Mouse (Mus musculus) heart, embryonic 10.5 days (tissue): ENCODE measurements around the gene Depdc7. TPM values are rescaled to one million over a fixed set of nuclear protein-coding genes. Genes with fewer than 3 reads are reported as not detected.

ENCODE experiments used
- DNase-seq: peaks from one replicate; pipeline ENCODE4 v3.0.0-alpha.2; 2017; ENCODE audit warnings: low spot score
- H3K27ac ChIP-seq: fragments of 300-500 bp; sonication (generic); 2 replicates; pipeline ENCODE4 v1.5.1; 2016; ENCODE audit warnings: mild to moderate bottlenecking
- H3K27me3 ChIP-seq: fragments of 300-500 bp; sonication (generic); 2 replicates; pipeline ENCODE4 v1.6.1; 2016; ENCODE audit warnings: mild to moderate bottlenecking; ENCODE audit not compliant: poor library complexity, insufficient read depth, severe bottlenecking
- H3K36me3 ChIP-seq: fragments of 300-500 bp; sonication (generic); 2 replicates; pipeline ENCODE4 v1.6.1; 2016; ENCODE audit warnings: mild to moderate bottlenecking, moderate library complexity
- H3K4me1 ChIP-seq: fragments of 300-500 bp; sonication (generic); 2 replicates; pipeline ENCODE4 v1.6.1; 2016; ENCODE audit warnings: mild to moderate bottlenecking
- H3K4me3 ChIP-seq: fragments of 300-500 bp; sonication (generic); 2 replicates; pipeline ENCODE4 v1.5.1; 2016; ENCODE audit warnings: mild to moderate bottlenecking, moderate library complexity
- H3K9me3 ChIP-seq: fragments of 300-500 bp; sonication (generic); 2 replicates; pipeline ENCODE4 v1.6.1; 2016; ENCODE audit warnings: mild to moderate bottlenecking, moderate library complexity
- WGBS: fragments of 180-500 bp; shearing (Covaris S2); methylation state at CpG from one replicate; pipeline ENCODE4 v1.1.7; 2016; 5-methylcytosine and 5-hydroxymethylcytosine counted together
- polyA plus RNA-seq: library from polyadenylated mRNA; unstranded; fragments of >200 nt; fragmentation: Nextera tagmentation; extraction: Ambion mirVana; gene quantifications from 2 replicates; pipeline ENCODE4 v1.2.1, GENCODE M21; 2016

Depdc7 gene
- polyA plus RNA-seq, 1 experiment from 2014 or later = 5.5 TPM

GRCm38 (mm10) chr2:104740248-104740949 is 2.3 kb downstream of the Depdc7 start:
- Histone ChIP-seq H3K27ac (no peak overlapping the region), H3K27me3 (peaks cover 33% of the 10 kb centered on the region), H3K4me3 (no peak overlapping the region), H3K9me3 (no peaks in the 10 kb centered on the region), H3K4me1 (peaks cover 10% of the 10 kb centered on the region), H3K36me3 (no peaks in the 10 kb centered on the region)
- DNase-seq = no peak
- WGBS = 57% methylated on average over 7 of the region's 7 CpGs

- H3K27ac ChIP-seq = no peak overlapping the region
- WGBS = 90% methylated on average over 2 of the region's 2 CpGs
- peaks cover 10% of the 10 kb centered on the region for H3K4me1 ChIP-seq
- peaks cover 33% of the 10 kb centered on the region for H3K27me3 ChIP-seq
- no peak overlapping the region for H3K4me3 ChIP-seq
- H3K36me3 ChIP-seq = no peaks in the 10 kb centered on the region
- no peaks in the 10 kb centered on the region for H3K9me3 ChIP-seq
- no peak for DNase-seq
Observed at GRCm38 (mm10) chr2:104739691-104740090, 3.0 kb downstream of the Depdc7 start.

GRCm38 (mm10) chr2:104736241-104736640 is 6.4 kb downstream of the Depdc7 start:
- H3K4me3 ChIP-seq = no peak overlapping the region
- no peak for DNase-seq
- no peaks in the 10 kb centered on the region for H3K36me3 ChIP-seq
- H3K4me1 ChIP-seq = no peaks in the 10 kb centered on the region; the same call in 1 of the 2 replicates
- no peaks in the 10 kb centered on the region for H3K9me3 ChIP-seq
- H3K27me3 ChIP-seq = peaks cover 12% of the 10 kb centered on the region
- H3K27ac ChIP-seq = no peak overlapping the region
- 73% methylated on average over 7 of the region's 7 CpGs for WGBS

- Histone ChIP-seq H3K27ac (no peak overlapping the region), H3K4me1 (no peaks in the 10 kb centered on the region), H3K4me3 (no peak overlapping the region), H3K27me3 (no peaks in the 10 kb centered on the region), H3K9me3 (no peaks in the 10 kb centered on the region), H3K36me3 (no peaks in the 10 kb centered on the region)
- no peak for DNase-seq
- WGBS = 75% methylated on average over 7 of the region's 7 CpGs
Observed at GRCm38 (mm10) chr2:104732562-104733256, 10.0 kb downstream of the Depdc7 start.

- no peaks in the 10 kb centered on the region for H3K27me3 ChIP-seq
- no peak for DNase-seq
- 80% methylated on average over 9 of the region's 9 CpGs for WGBS
- no peaks in the 10 kb centered on the region for H3K36me3 ChIP-seq
- no peak overlapping the region for H3K4me3 ChIP-seq
- H3K27ac ChIP-seq = no peak overlapping the region
- H3K9me3 ChIP-seq = no peaks in the 10 kb centered on the region
- H3K4me1 ChIP-seq = no peaks in the 10 kb centered on the region
Observed at GRCm38 (mm10) chr2:104732033-104732444, 10.6 kb downstream of the Depdc7 start.

- Histone ChIP-seq H3K9me3 (no peaks in the 10 kb centered on the region), H3K4me1 (no peaks in the 10 kb centered on the region), H3K36me3 (no peaks in the 10 kb centered on the region), H3K27me3 (no peaks in the 10 kb centered on the region), H3K27ac (no peak overlapping the region), H3K4me3 (no peak overlapping the region)
- 69% methylated on average over 1 of the region's 1 CpGs for WGBS
- DNase-seq = no peak
Observed at GRCm38 (mm10) chr2:104727369-104727768, 15.3 kb downstream of the Depdc7 start.

GRCm38 (mm10) chr2:104722021-104722420 is 20.7 kb downstream of the Depdc7 start:
- H3K4me3 ChIP-seq = no peak overlapping the region
- H3K36me3 ChIP-seq = no peaks in the 10 kb centered on the region
- H3K27me3 ChIP-seq = no peaks in the 10 kb centered on the region
- no peaks in the 10 kb centered on the region for H3K4me1 ChIP-seq
- no peak for DNase-seq
- 72% methylated on average over 3 of the region's 3 CpGs for WGBS
- H3K9me3 ChIP-seq = no peaks in the 10 kb centered on the region
- no peak overlapping the region for H3K27ac ChIP-seq

GRCm38 (mm10) chr2:104717827-104718226 is 24.9 kb downstream of the Depdc7 start:
- Histone ChIP-seq H3K27me3 (peaks cover 8% of the 10 kb centered on the region), H3K9me3 (no peaks in the 10 kb centered on the region), H3K36me3 (no peaks in the 10 kb centered on the region), H3K27ac (no peak overlapping the region), H3K4me3 (no peak overlapping the region), H3K4me1 (peaks cover 6% of the 10 kb centered on the region; the same call in 1 of the 2 replicates)
- DNase-seq = no peak
- WGBS = 75% methylated on average over 4 of the region's 4 CpGs

- no peak for DNase-seq
- WGBS = 88% methylated on average over 2 of the region's 2 CpGs
Observed at GRCm38 (mm10) chr2:104717231-104717735, 25.4 kb downstream of the Depdc7 start.

GRCm38 (mm10) chr2:104716279-104716678 is 26.4 kb downstream of the Depdc7 start, which contains the start of gene Pin1rt1:
Pin1rt1 (minus strand) TSS chr2:104716379.
- Histone ChIP-seq H3K27ac (no peak within 1 kb of the TSS), H3K4me3 (no peak within 1 kb of the TSS), H3K4me1 (peaks cover 6% of the 10 kb centered on the region; the same call in 1 of the 2 replicates), H3K9me3 (no peaks in the 10 kb centered on the region), H3K36me3 (no peaks in the 10 kb centered on the region), H3K27me3 (peaks cover 8% of the 10 kb centered on the region)
- 85% methylated on average over 4 of the region's 4 CpGs for WGBS
- DNase-seq = no peak

More at GRCm38 (mm10) chr2:104717231-104717735, 25.4 kb downstream of the Depdc7 start:
- H3K36me3 ChIP-seq = no peaks in the 10 kb centered on the region
- no peak overlapping the region for H3K27ac ChIP-seq
- no peaks in the 10 kb centered on the region for H3K9me3 ChIP-seq
- H3K4me1 ChIP-seq = peaks cover 6% of the 10 kb centered on the region; the same call in 1 of the 2 replicates
- H3K4me3 ChIP-seq = no peak overlapping the region
- peaks cover 8% of the 10 kb centered on the region for H3K27me3 ChIP-seq

GRCm38 (mm10) chr2:104714254-104714691 is 28.4 kb downstream of the Depdc7 start:
- WGBS = 29% methylated on average over 15 of the region's 15 CpGs
- 0 out of 2 replicates have a peak overlapping the region, but pooled peaks have one; percentile 16 for H3K4me3 ChIP-seq
- H3K27ac ChIP-seq = no peak overlapping the region
- no peaks in the 10 kb centered on the region for H3K9me3 ChIP-seq
- peaks cover 14% of the 10 kb centered on the region; the same call in 1 of the 2 replicates for H3K4me1 ChIP-seq
- peaks cover 8% of the 10 kb centered on the region for H3K27me3 ChIP-seq
- H3K36me3 ChIP-seq = no peaks in the 10 kb centered on the region
- no peak for DNase-seq

- H3K27me3 ChIP-seq = peaks cover 8% of the 10 kb centered on the region
- no peaks in the 10 kb centered on the region for H3K9me3 ChIP-seq
- peak overlapping the region; percentile 99 for H3K4me3 ChIP-seq
- no peak for DNase-seq
- 3% methylated on average over 7 of the region's 7 CpGs for WGBS
- H3K27ac ChIP-seq = peak overlapping the region; percentile 97
- H3K4me1 ChIP-seq = peaks cover 14% of the 10 kb centered on the region; the same call in 1 of the 2 replicates
- H3K36me3 ChIP-seq = no peaks in the 10 kb centered on the region
Observed at GRCm38 (mm10) chr2:104712486-104712809, 30.2 kb downstream of the Depdc7 start.
